Mouse (Mus musculus) Muller cell, postnatal 12 days (primary cell): ENCODE data around the gene Zfp952.
A peak's percentile ranks its signal among the peaks of the same experiment; 100 is the strongest.
"Not testable (repeated sequence)": the region's sequence is repeated elsewhere in the genome, so short reads cannot be mapped to it uniquely, and the experiment has no call there.

Source experiments
- DNase-seq: peaks from one replicate; pipeline ENCODE4 v3.0.0-alpha.2; 2015; ENCODE audit errors: inconsistent ontology term

Gene Zfp952

GRCm38 (mm10) chr17:32992699-32993474 lies at the start of gene Zfp952:
Gene Zfp952 (plus strand): TSS chr17:32993129.
- DNase-seq: peak; percentile 82

GRCm38 (mm10) chr17:32943661-32944060 lies 49.3 kb upstream of the Zfp952 start:
- DNase-seq: no peak

DNA sequence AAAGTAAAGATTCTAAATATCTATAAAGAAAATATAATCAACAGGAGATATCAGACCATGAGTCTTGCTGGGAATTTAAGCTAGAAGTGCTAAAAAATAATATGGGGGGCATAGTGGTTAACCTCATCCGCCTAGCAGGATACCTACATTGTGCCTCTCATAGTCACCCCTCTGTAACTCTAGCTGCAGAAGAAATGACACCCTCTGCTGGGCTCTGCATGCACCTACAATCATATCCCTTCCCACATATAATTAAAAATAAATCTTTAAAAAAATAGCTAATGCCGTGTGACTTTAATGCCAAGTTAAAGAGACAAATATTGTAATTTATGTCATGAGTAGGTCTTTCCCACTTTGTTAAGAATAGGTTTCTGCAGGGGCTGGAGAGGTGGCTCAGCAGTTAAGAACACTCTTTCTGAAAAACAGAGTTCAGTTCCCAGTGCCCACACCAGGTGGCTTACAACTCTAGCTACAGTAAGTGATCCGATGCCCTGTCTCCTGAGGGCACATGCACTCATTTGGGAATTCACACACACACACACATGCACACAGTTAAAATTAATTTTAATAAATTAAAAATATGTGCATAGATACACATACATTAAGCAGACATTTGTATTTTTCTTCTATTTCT lies 48.4 kb upstream of the Zfp952 start:
- no peak for DNase-seq

- no peak for DNase-seq
Measured at GRCm38 (mm10) chr17:32946716-32947115, 46.2 kb upstream of the Zfp952 start.

- DNase-seq: peak; percentile 98
Measured at GRCm38 (mm10) chr17:32947215-32947914, 45.6 kb upstream of the Zfp952 start, which contains the start of gene Cyp4f13. Gene Cyp4f13 (minus strand): TSS chr17:32947402.

DNA sequence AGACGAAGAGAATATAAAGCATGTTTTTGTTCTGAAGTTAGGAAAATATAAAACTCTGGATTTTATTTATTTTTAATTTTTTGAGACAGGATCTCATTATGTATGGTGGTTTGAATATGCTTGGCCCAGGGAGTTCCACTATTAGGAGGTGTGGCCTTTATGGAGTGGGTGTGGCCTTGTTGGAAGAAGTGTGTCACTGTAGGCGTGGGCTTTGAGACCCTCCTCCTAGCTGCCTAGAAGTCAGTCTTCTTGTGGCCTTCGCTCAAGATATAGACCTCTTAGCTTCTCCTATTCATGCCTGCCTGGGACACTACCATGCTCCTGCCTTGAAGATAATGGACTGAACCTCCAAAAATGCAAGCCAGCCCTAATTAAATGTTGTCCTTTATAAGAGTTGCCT lies 42.8 kb upstream of the Zfp952 start:
- no peak for DNase-seq

GRCm38 (mm10) chr17:32951006-32951405 lies 41.9 kb upstream of the Zfp952 start:
- no peak for DNase-seq

DNA sequence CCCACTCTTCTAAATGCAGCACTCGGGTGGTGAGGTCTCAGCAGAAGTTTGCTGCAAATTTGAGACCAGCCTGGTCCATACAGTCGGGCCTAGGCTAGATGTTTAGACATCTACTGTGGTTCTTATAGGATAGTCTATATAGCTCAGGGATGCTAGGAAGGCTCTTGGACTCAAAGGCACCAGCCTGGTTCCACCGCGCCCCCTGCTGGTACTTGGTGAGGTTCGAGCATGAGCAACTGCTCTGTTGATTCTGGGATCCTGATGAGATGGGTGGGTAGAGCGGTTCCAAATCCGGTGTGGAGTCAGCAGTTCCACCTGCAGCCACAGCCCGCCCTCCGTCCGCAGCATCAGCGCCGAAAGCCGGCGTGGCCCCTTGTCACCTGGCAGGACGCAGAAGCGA lies 41.5 kb upstream of the Zfp952 start:
- peak; percentile 61 for DNase-seq

GRCm38 (mm10) chr17:32965253-32965622 lies 27.7 kb upstream of the Zfp952 start:
- DNase-seq: no peak

DNA sequence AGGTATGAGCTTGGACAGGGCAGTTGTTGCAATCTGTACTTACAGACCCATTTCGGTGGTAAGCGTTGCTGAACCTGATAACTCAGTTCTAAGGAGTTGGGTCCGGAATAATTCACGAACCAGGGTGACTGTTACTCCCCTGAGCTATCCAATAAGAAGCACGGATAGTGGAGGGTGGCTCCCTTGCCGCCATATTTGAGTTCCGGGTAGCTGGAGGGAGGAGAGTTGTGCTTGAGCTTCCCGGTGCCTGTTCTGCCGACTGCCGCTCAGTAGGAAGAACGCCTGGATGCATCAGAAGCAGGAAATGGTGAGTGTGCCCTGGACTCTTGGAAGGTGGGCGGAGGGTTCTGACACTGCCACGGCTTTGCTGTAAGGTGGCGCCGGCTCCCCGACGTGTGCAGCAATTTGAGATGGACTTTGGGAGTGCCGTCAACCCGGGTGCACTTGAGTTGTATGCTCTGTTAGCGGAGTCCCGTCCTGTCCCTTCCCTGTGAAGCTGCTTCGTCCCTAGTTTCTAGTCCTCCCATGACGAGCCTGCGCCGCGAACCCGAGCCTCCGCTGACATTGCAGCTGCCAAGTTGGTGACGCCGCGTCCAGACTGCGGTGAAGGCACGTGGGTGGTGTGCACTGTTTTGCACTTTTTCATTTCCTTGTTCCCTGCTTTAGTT lies 27.2 kb upstream of the Zfp952 start, which contains the start of gene Zfp472:
Gene Zfp472, plus strand, starts transcription at position 192 of the 668 bp plus-strand sequence.
- peak; percentile 94 for DNase-seq

- no peak for DNase-seq
Measured at GRCm38 (mm10) chr17:32981361-32981760, 11.6 kb upstream of the Zfp952 start.

DNA sequence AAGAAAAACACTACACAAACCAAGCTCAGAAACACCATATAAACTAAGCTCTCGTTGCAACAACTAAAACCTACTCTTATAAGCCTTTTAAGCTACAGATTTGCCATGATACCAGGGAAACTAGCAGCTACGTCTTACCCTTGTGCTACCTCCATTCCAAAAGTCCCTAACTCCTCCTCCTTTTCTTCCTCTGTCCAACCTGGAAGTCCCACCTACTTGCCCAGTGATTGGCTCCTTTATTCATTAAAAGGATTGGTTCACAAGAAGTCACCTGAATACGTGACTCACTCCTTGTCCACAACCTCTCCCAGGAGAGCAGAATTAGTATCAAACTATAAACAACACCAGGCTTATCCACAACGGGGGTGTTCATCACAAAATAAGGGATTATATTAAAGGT lies 6.6 kb upstream of the Zfp952 start:
- no peak for DNase-seq

- no peak for DNase-seq
Measured at GRCm38 (mm10) chr17:32991965-32992698, 797 bp upstream of the Zfp952 start.

DNA sequence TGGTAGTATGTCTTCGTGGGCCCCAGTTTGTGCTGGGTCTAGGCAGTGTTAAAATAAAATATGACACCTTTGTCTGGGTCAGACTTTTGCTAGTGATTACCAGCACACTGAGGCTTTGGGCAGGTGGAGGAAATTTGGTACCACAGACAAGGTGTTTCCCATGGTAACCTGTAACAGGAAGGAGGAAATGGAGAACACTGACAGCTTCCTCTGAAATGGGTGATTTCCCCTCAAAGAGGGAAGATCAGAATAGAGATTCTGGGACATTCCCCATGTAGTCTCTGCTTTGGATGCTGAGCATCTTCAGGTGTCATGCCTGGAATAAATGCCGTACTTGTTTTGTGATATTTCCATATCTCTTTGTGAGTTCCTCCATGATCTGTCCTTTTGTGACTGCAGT lies 5.6 kb downstream of the Zfp952 start:
- DNase-seq: no peak

DNA sequence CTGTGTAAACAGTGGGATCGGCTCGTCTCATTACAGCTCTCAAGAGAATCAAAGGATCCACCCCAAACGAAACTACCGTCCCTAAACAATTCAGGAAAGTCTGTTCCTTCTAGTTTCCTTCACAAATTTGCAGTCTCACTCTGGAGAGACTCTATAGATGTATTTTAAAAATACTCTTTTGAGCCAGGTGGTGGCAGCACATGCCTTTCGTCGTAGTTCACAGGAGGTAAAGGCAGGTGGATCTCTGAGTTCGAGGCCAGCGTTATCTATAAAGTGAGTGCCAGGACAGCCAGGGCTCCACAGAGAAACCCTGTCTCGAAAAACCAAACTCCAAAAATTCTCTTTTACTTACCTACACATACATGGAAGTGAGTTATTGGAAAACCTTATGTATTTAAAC lies 15.4 kb downstream of the Zfp952 start:
- no peak for DNase-seq

- not testable (repeated sequence) for DNase-seq
Measured at GRCm38 (mm10) chr17:33020434-33020833, 27.5 kb downstream of the Zfp952 start.

DNA sequence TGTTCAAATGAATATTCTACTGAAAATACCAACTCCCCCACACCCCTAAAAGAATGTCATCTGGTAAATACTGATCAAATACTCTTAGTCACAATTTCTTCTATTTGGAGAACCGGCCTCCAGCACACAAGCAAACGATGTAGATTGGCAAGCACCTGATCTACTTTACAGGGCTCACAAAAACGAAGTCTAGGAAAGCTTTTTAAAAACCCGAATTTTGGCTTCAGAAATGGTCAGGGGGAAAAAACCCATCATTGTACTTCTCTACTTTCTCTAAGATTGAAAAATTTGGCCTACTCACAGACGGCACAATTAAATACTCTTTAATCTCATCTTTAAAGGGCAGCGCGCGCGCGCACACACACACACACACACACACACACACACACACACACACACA lies 39.4 kb downstream of the Zfp952 start:
- DNase-seq: peak; percentile 40

- DNase-seq: peak; percentile 87
Measured at GRCm38 (mm10) chr17:33032900-33033891, 40.3 kb downstream of the Zfp952 start, which contains the start of gene Zfp763. Gene Zfp763 (minus strand): TSS chr17:33033402.
